Mouse (Mus musculus) T-helper 2 cell (primary cell): ENCODE measurements at regions not wholly inside any gene's neighbourhood (a gene's known extent, or its start where the extent isn't known, plus 50 kb on each side); places are given as distances from the start of the nearest gene placed in this dataset.

ENCODE experiments used
- in situ Hi-C: fragments of 300-600 bp; cut with MboI, MseI; formaldehyde crosslinking; loops from one replicate; pipeline ENCODE4 v1.15.1; 2025; ENCODE audit warnings: high pct_unique_total_duplicates

- in situ Hi-C loops = no loop called here
Measured at GRCm38 (mm10) chr3:134605356-134605771, 223.4 kb upstream of the Tacr3 start.

GRCm38 (mm10) chr3:134610244-134610643, 218.6 kb upstream of the Tacr3 start:
- in situ Hi-C loops = no loop called here

- in situ Hi-C loops = no loop called here
Measured at GRCm38 (mm10) chr3:134611516-134612297, 217.1 kb upstream of the Tacr3 start.

GRCm38 (mm10) chr3:134612298-134612616, 216.6 kb upstream of the Tacr3 start:
- in situ Hi-C loops = no loop called here

GRCm38 (mm10) chr3:134629166-134630134, 199.4 kb upstream of the Tacr3 start:
- in situ Hi-C loops = no loop called here

- in situ Hi-C loops = no loop called here
Measured at GRCm38 (mm10) chr3:134630135-134630516, 198.7 kb upstream of the Tacr3 start.

- in situ Hi-C loops = no loop called here
Measured at GRCm38 (mm10) chr3:134648727-134649445, 179.9 kb upstream of the Tacr3 start.

- in situ Hi-C loops = no loop called here
Measured at GRCm38 (mm10) chr3:134654051-134654450, 174.8 kb upstream of the Tacr3 start.

GRCm38 (mm10) chr3:134694893-134695292, 133.9 kb upstream of the Tacr3 start:
- in situ Hi-C loops = no loop called here

- in situ Hi-C loops = loop anchor here (25.0 kb wide), 1 partner anchor 494 kb away; the partner anchor contains the start of gene Cenpe
Measured at GRCm38 (mm10) chr3:134718620-134719019, 110.2 kb upstream of the Tacr3 start.

- in situ Hi-C loops = no loop called here
Measured at GRCm38 (mm10) chr3:134735684-134736083, 93.1 kb upstream of the Tacr3 start.

- in situ Hi-C loops = no loop called here
Measured at GRCm38 (mm10) chr3:134761108-134761507, 67.7 kb upstream of the Tacr3 start.

- in situ Hi-C loops = no loop called here
Measured at GRCm38 (mm10) chr3:134763264-134763936, 65.4 kb upstream of the Tacr3 start.
